Mouse (Mus musculus) granulocyte monocyte progenitor cell, adult 5-6 weeks (primary cell): ENCODE measurements around the gene Eif4g3. TPM values are rescaled to one million over a fixed set of nuclear protein-coding genes. Genes with fewer than 3 reads are reported as not detected.
"Not testable (repeated sequence)": the region's sequence is repeated elsewhere in the genome, so short reads cannot be mapped to it uniquely, and the experiment has no call there.

Experiments used
- ATAC-seq: replicated peaks from 2 replicates; pipeline ENCODE4 v1.8.0; 2016; ENCODE audit warnings: mild to moderate bottlenecking, moderate TSS enrichment, inconsistent platforms; ENCODE audit not compliant: poor library complexity, severe bottlenecking
- total RNA-seq, 2 experiments: library from RNA; stranded (forward) in 1 of 2; stranded (reverse) in 1 of 2; fragments of 200-712, 200-1000 nt in 1 of 2; fragments of >200 nt in 1 of 2; fragmentation: Nextera tagmentation in 1 of 2; gene quantifications; 2 replicates each; pipeline ENCODE4 v1.2.3; 2014 to 2017

Eif4g3 gene
- total RNA-seq, 2 experiments from 2014 or later: 29.3 to 72.3 TPM

GRCm38 (mm10) chr4:138049547-138049946 is 56.7 kb downstream of the Eif4g3 start:
- ATAC-seq: no peak

GRCm38 (mm10) chr4:138051488-138051887 is 58.7 kb downstream of the Eif4g3 start:
- no peak for ATAC-seq

- no peak for ATAC-seq
Observed at GRCm38 (mm10) chr4:138056658-138057057, 63.8 kb downstream of the Eif4g3 start.

- ATAC-seq: not testable (repeated sequence)
Observed at GRCm38 (mm10) chr4:138057196-138057754, 64.5 kb downstream of the Eif4g3 start.

- ATAC-seq: no peak
Observed at GRCm38 (mm10) chr4:138061161-138061560, 68.3 kb downstream of the Eif4g3 start.

- ATAC-seq: no peak
Observed at GRCm38 (mm10) chr4:138063372-138064265, 70.8 kb downstream of the Eif4g3 start.

GRCm38 (mm10) chr4:138064882-138065592 is 72.2 kb downstream of the Eif4g3 start:
- ATAC-seq: no peak

- no peak for ATAC-seq
Observed at GRCm38 (mm10) chr4:138065593-138066169, 72.9 kb downstream of the Eif4g3 start.

- ATAC-seq: no peak
Observed at GRCm38 (mm10) chr4:138066421-138066820, 73.6 kb downstream of the Eif4g3 start.

- no peak for ATAC-seq
Observed at GRCm38 (mm10) chr4:138067858-138068257, 75.0 kb downstream of the Eif4g3 start.

- peak; percentile 87 for ATAC-seq
Observed at GRCm38 (mm10) chr4:138068598-138068997, 75.8 kb downstream of the Eif4g3 start.

- ATAC-seq: no peak
Observed at GRCm38 (mm10) chr4:138069371-138069770, 76.5 kb downstream of the Eif4g3 start.

GRCm38 (mm10) chr4:138071497-138071896 is 78.7 kb downstream of the Eif4g3 start:
- no peak for ATAC-seq

GRCm38 (mm10) chr4:138073086-138073485 is 80.3 kb downstream of the Eif4g3 start:
- no peak for ATAC-seq

GRCm38 (mm10) chr4:138073531-138073930 is 80.7 kb downstream of the Eif4g3 start:
- ATAC-seq: no peak

GRCm38 (mm10) chr4:138074896-138075584 is 82.2 kb downstream of the Eif4g3 start:
- no peak for ATAC-seq

GRCm38 (mm10) chr4:138077663-138078295 is 85.0 kb downstream of the Eif4g3 start:
- no peak for ATAC-seq

GRCm38 (mm10) chr4:138079234-138079633 is 86.4 kb downstream of the Eif4g3 start:
- ATAC-seq: no peak

GRCm38 (mm10) chr4:138082466-138082865 is 89.6 kb downstream of the Eif4g3 start:
- ATAC-seq: peak; percentile 73

- no peak for ATAC-seq
Observed at GRCm38 (mm10) chr4:138084103-138084502, 91.3 kb downstream of the Eif4g3 start.
